Mouse (Mus musculus) lung, embryonic 14.5 days (tissue): ENCODE measurements at regions not wholly inside any gene's neighbourhood (a gene's known extent, or its start where the extent isn't known, plus 50 kb on each side); places are given as distances from the start of the nearest gene placed in this dataset.

ENCODE experiments used
- ATAC-seq: fragments of 200-750 bp; cut with Nextera tagmentation; 2 replicates; pipeline ENCODE4 v1.8.0; 2017; ENCODE audit warnings: mild to moderate bottlenecking, moderate TSS enrichment, moderate library complexity; ENCODE audit not compliant: insufficient read depth
- DNase-seq: peaks from one replicate; pipeline ENCODE4 v3.0.0-alpha.2; 2015
- H3K27ac ChIP-seq: fragments of 300-500 bp; sonication (generic); 2 replicates; pipeline ENCODE4 v1.5.1; 2014; ENCODE audit warnings: low read depth, mild to moderate bottlenecking, moderate library complexity
- H3K27me3 ChIP-seq: fragments of 300-500 bp; sonication (generic); 2 replicates; pipeline ENCODE4 v1.6.1; 2014; ENCODE audit warnings: low read length, control low read depth; ENCODE audit not compliant: insufficient read depth
- H3K36me3 ChIP-seq: fragments of 300-500 bp; sonication (generic); 2 replicates; pipeline ENCODE4 v1.6.1; 2014; ENCODE audit warnings: control low read depth; ENCODE audit not compliant: insufficient read depth
- H3K4me1 ChIP-seq: fragments of 300-500 bp; sonication (generic); 2 replicates; pipeline ENCODE4 v1.6.1; 2014; ENCODE audit warnings: antibody characterized with exemption, control low read depth; ENCODE audit not compliant: insufficient read depth
- H3K4me2 ChIP-seq: fragments of 300-500 bp; sonication (generic); 2 replicates; pipeline ENCODE4 v1.6.1; 2014; ENCODE audit warnings: mild to moderate bottlenecking
- H3K4me3 ChIP-seq: fragments of 300-500 bp; sonication (generic); 2 replicates; pipeline ENCODE4 v1.5.1; 2014; ENCODE audit warnings: low read depth, low read length
- H3K9ac ChIP-seq: fragments of 300-500 bp; sonication (generic); 2 replicates; pipeline ENCODE4 v1.6.1; 2014
- H3K9me3 ChIP-seq: fragments of 300-500 bp; sonication (generic); 2 replicates; pipeline ENCODE4 v1.6.1; 2016; ENCODE audit warnings: low read depth, low read length, control low read depth
- CTCF ChIP-seq: IDR thresholded peaks from 2 replicates; pipeline ENCODE4 v1.5.1; 2016; ENCODE audit warnings: antibody characterized with exemption, low read depth
- WGBS: fragments of 180-500 bp; shearing (Covaris S2); extraction: QIAGEN DNeasy Blood & Tissue Kit; methylation state at CpG from one replicate; pipeline ENCODE4 v1.1.7; 2014; 5-methylcytosine and 5-hydroxymethylcytosine counted together

GRCm38 (mm10) chr17:84051212-84051611 is 136.5 kb downstream of the Zfp36l2 start:
- no peaks in the 10 kb centered on the region for H3K27me3 ChIP-seq
- DNase-seq = no peak
- H3K9me3 ChIP-seq = no peaks in the 10 kb centered on the region; the same call in 1 of the 2 replicates
- H3K27ac ChIP-seq = no peak overlapping the region
- no peak for TF ChIP-seq CTCF
- no peaks in the 10 kb centered on the region for H3K36me3 ChIP-seq
- no peak overlapping the region for H3K9ac ChIP-seq
- no peak overlapping the region for H3K4me2 ChIP-seq
- no peak overlapping the region for H3K4me3 ChIP-seq
- H3K4me1 ChIP-seq = peaks cover 7% of the 10 kb centered on the region; the same call in 1 of the 2 replicates
- ATAC-seq = no peak
- WGBS = 69% methylated on average over 9 of the region's 9 CpGs

DNA sequence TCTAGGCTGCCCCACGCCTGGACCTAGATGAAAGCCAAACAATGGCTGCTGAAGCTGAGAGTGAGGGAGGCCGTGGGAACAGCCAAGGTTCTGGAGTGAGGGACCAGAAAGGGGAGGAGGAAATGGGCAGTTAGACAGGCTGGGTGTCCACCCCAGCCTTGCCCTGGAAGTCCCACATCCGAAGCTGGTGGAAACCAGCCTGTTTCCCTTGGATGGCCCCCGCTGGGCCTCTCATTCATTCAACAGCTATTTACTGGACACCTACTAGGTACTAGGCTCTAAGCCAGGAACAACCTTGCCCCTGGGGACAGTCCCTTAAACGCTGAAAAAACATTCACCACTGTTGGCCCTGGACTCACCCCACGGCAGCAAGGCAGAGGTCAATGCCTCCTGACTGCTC is 139.2 kb downstream of the Zfp36l2 start:
- no peaks in the 10 kb centered on the region; the same call in 1 of the 2 replicates for H3K9me3 ChIP-seq
- TF ChIP-seq CTCF = no peak
- H3K27me3 ChIP-seq = no peaks in the 10 kb centered on the region
- H3K4me1 ChIP-seq = peaks cover 18% of the 10 kb centered on the region
- 50% methylated on average over 6 of the region's 6 CpGs for WGBS
- H3K27ac ChIP-seq = no peak overlapping the region
- DNase-seq = peak; percentile 30
- no peak overlapping the region for H3K9ac ChIP-seq
- no peak for ATAC-seq
- H3K36me3 ChIP-seq = no peaks in the 10 kb centered on the region
- no peak overlapping the region for H3K4me2 ChIP-seq
- no peak overlapping the region for H3K4me3 ChIP-seq

DNA sequence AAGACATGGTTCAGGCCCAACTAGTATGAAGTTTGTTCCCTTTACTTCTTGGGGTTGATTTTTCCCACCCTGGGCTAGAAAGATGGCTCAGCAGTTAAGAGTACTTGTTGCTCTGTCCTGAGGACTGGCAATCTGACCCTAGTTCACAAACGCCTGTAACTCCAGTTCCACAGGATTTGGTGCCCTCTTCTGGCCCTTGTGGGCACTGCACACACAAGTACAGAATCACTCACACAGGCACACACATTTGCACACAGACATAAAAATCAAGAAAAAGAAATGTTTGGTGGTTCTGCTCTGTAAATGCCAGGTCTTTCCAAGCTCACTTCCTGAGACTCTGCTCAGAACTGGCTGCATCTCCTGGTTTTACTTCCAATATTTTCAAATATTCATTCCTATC is 140.2 kb downstream of the Zfp36l2 start:
- Histone ChIP-seq H3K27me3 (no peaks in the 10 kb centered on the region), H3K4me1 (peaks cover 18% of the 10 kb centered on the region), H3K4me3 (no peak overlapping the region), H3K36me3 (no peaks in the 10 kb centered on the region), H3K9ac (no peak overlapping the region), H3K4me2 (no peak overlapping the region), H3K9me3 (no peaks in the 10 kb centered on the region; the same call in 1 of the 2 replicates), H3K27ac (no peak overlapping the region)
- WGBS = 87% methylated on average over 1 of the region's 1 CpGs
- DNase-seq = no peak
- TF ChIP-seq CTCF = peak; percentile 52
- no peak for ATAC-seq

DNA sequence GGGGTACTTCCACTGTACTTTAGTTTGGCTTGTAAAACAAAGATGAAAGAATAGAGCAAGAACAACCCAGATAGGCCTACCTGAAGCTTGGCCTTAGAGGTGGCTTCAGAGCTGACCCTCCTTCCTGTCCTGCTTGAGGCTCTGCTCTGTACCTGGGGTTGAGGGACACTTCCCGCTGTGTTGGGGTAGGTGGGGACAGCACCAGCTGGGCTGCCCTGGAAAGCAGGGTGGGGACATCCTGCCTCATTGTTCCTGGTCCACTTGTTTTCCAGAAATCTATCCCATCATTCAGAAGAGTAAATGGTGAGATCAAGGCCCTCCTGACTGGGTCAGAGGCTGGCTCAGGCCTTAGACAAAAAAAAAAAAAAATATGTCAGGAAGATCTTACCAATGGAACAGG is 141.9 kb downstream of the Zfp36l2 start:
- no peak for DNase-seq
- Histone ChIP-seq H3K9ac (no peak overlapping the region), H3K27me3 (no peaks in the 10 kb centered on the region), H3K9me3 (peaks cover 2% of the 10 kb centered on the region; the same call in 1 of the 2 replicates), H3K4me2 (no peak overlapping the region), H3K27ac (0 out of 2 replicates have a peak overlapping the region, but pooled peaks have one; percentile 18), H3K36me3 (no peaks in the 10 kb centered on the region), H3K4me3 (no peak overlapping the region), H3K4me1 (peaks cover 18% of the 10 kb centered on the region)
- ATAC-seq = no peak
- TF ChIP-seq CTCF = no peak
- 64% methylated on average over 1 of the region's 1 CpGs for WGBS

DNA sequence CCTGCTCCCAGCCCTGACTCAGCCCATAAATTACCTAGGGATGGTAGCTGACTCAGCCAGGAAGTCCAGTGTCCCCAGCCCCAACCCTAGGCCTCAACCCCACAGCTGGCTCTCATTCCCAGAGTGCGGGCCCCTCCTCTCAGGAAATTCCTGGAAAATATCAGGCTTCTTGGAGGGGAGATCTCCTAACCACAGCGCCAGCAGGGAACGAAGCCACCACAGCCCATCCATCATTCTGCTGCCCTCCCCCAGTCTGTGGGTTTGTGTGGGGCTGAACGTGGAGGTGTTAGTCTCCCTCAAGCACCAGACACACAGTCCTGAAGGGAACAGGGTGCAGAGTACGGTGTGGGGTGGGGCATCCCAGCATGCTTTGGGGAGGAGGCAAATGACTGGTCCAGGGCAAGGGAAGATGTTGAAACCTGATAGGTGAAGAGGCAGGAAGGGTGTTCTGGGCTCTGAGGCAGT is 143.2 kb downstream of the Zfp36l2 start:
- Histone ChIP-seq H3K9ac (no peak overlapping the region), H3K4me2 (no peak overlapping the region), H3K36me3 (no peaks in the 10 kb centered on the region), H3K4me1 (peaks cover 18% of the 10 kb centered on the region), H3K27ac (peak overlapping the region; percentile 32; the same call in 1 of the 2 replicates), H3K27me3 (no peaks in the 10 kb centered on the region), H3K4me3 (no peak overlapping the region), H3K9me3 (peaks cover 4% of the 10 kb centered on the region; the same call in 1 of the 2 replicates)
- ATAC-seq (peak; percentile 94), DNase-seq (peak; percentile 94)
- TF ChIP-seq CTCF = no peak
- WGBS = 9% methylated on average over 5 of the region's 5 CpGs

GRCm38 (mm10) chr17:84043102-84043501 is 144.6 kb downstream of the Zfp36l2 start:
- H3K4me1 ChIP-seq = peaks cover 17% of the 10 kb centered on the region
- H3K27ac ChIP-seq = no peak overlapping the region
- peaks cover 4% of the 10 kb centered on the region; the same call in 1 of the 2 replicates for H3K9me3 ChIP-seq
- H3K9ac ChIP-seq = no peak overlapping the region
- no peak overlapping the region for H3K4me3 ChIP-seq
- DNase-seq (no peak), ATAC-seq (no peak)
- H3K36me3 ChIP-seq = no peaks in the 10 kb centered on the region
- WGBS = 67% methylated on average over 2 of the region's 2 CpGs
- H3K4me2 ChIP-seq = no peak overlapping the region
- no peaks in the 10 kb centered on the region for H3K27me3 ChIP-seq
- no peak for TF ChIP-seq CTCF

- TF ChIP-seq CTCF = peak; percentile 45; the same call in 1 of the 2 replicates
- no peak overlapping the region for H3K9ac ChIP-seq
- peaks cover 21% of the 10 kb centered on the region for H3K4me1 ChIP-seq
- DNase-seq = no peak
- H3K9me3 ChIP-seq = peaks cover 4% of the 10 kb centered on the region; the same call in 1 of the 2 replicates
- H3K36me3 ChIP-seq = no peaks in the 10 kb centered on the region
- H3K4me2 ChIP-seq = no peak overlapping the region
- no peaks in the 10 kb centered on the region for H3K27me3 ChIP-seq
- H3K27ac ChIP-seq = no peak overlapping the region
- no peak for ATAC-seq
- 81% methylated on average over 10 of the region's 10 CpGs for WGBS
- no peak overlapping the region for H3K4me3 ChIP-seq
Observed at GRCm38 (mm10) chr17:84039444-84039843, 148.3 kb downstream of the Zfp36l2 start.
